Comparison of ENCODE assay signal across 10 mouse cellular contexts in the genomic region with DNA sequence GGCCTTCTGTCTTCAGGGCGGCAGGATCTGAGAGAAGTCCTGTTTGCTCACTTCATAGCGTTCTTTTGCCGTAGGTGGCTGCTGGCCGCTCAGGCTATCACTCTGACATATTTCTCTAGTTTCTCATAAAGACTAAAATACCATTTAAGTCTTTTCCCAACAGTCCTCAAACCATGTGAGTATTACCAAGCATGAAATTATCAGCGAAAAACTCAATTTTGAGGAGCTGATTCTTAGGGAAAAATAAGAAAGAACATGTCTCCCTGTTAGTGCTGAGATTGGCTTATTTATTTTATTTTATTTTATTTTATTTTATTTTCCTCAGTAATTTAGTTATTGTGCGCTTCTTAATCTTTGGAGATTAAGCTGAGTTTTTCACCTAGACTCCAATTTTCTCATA. TPM values are rescaled to one million over a fixed set of nuclear protein-coding genes. Genes with fewer than 3 reads are reported as not detected.
DNase-seq lines count a peak whose midpoint lies in the region; ATAC-seq lines count a peak whose summit lies in the region.
"Had no signal": no experiment of that assay in that cellular context is flagged by ENCODE, and none has a peak within 500 bp of the region (broad histone marks: within the 10 kb centered on the region; RNA-seq: fewer than 3 reads in every experiment).

A gene (minus strand): TSS at position 101 of the 400 bp plus-strand sequence.

- ATAC-seq in hindbrain, embryonic 14.5 days (ENCODE audit: low FRiP score) = no peak

- H3K9ac ChIP-seq in hindbrain, embryonic 14.5 days = no peak within 1 kb of the TSS

- no peaks in the 10 kb centered on the region for H3K36me3 ChIP-seq in hindbrain, embryonic 14.5 days (replicated peaks; ENCODE audit: control insufficient read depth, insufficient read depth)

- DNase-seq in frontal cortex, adult 2 months (ENCODE audit: extremely low spot score in 1 of 2, low spot score in 1 of 2) = no peak
- DNase-seq in frontal cortex, postnatal 10 days (ENCODE audit: low spot score in 2 of 2) = no peak
- DNase-seq in thymus, postnatal 0 days (ENCODE audit: low spot score) = no peak
- no peak for DNase-seq in thymus, postnatal 14 days
- no peak for DNase-seq in layer of hippocampus, postnatal 10 days (ENCODE audit: low spot score in 2 of 2)
- no peak for DNase-seq in retina, postnatal 1 day
- no peak for DNase-seq in hindbrain, embryonic 14.5 days (ENCODE audit: low spot score)
- no peak for DNase-seq in urinary bladder, postnatal 36 days (ENCODE audit: low spot score in 2 of 2)
- DNase-seq: embryo, embryonic 11 days; midbrain, embryonic 14.5 days had no signal

- no peak within 1 kb of the TSS for H3K27ac ChIP-seq in hindbrain, embryonic 14.5 days

- WGBS in hindbrain, embryonic 14.5 days = 86% methylated on average over 6 of the region's 6 CpGs

- no peak within 1 kb of the TSS for H3K4me2 ChIP-seq in hindbrain, embryonic 14.5 days (replicated peaks)

- no peak within 1 kb of the TSS for H3K4me3 ChIP-seq in hindbrain, embryonic 14.5 days (replicated peaks; ENCODE audit: low read length)

- H3K9me3 ChIP-seq in hindbrain, embryonic 14.5 days (ENCODE audit: control insufficient read depth, low read length) = no peaks in the 10 kb centered on the region

- H3K4me1 ChIP-seq in hindbrain, embryonic 14.5 days (replicated peaks; ENCODE audit: control insufficient read depth, insufficient read depth, low read length) = no peaks in the 10 kb centered on the region

- H3K27me3 ChIP-seq in hindbrain, embryonic 14.5 days (ENCODE audit: control insufficient read depth, insufficient read depth, low read length) = no peaks in the 10 kb centered on the region

RNA-seq across cellular contexts. Expression of the gene that starts here (rescaled TPM):
- 33.2 and 33.3 TPM in 2 replicates for polyA plus RNA-seq in frontal cortex, adult 2 months (2012; rRNA removed)
- 11.3 and 13.0 TPM in 2 replicates for polyA plus RNA-seq in thymus, postnatal 0 days (2015; fragmentation: Nextera tagmentation; extraction: Ambion mirVana)
- total RNA-seq in layer of hippocampus, postnatal 10 days (2021) = 10 to 100 TPM; 44.4 to 49.5 TPM
- polyA plus RNA-seq in hindbrain, embryonic 14.5 days (2014; fragmentation: Nextera tagmentation; extraction: Ambion mirVana) = 5.9 and 6.1 TPM in 2 replicates
